Mouse (Mus musculus): ENCODE data around the gene Ipo8.
A peak's percentile ranks its signal among the peaks of the same experiment; 100 is the strongest.

The Ipo8 gene

GRCm38 (mm10) chr6:148830748-148831727 is at the start of gene Ipo8:
TSS of gene Ipo8 (minus strand) at chr6:148831467.
- DNase-seq (ENCODE audit: low spot score in 2 of 2), result peak; percentile 94 to 95

GRCm38 (mm10) chr6:148873911-148874310 is 42.6 kb upstream of the Ipo8 start:
- no peak for DNase-seq (ENCODE audit: low spot score in 2 of 2)

GRCm38 (mm10) chr6:148845629-148846028 is 14.4 kb upstream of the Ipo8 start:
- DNase-seq (ENCODE audit: low spot score in 2 of 2), result no peak

- DNase-seq (ENCODE audit: low spot score in 2 of 2), result no peak
Observed at GRCm38 (mm10) chr6:148841760-148842159, 10.5 kb upstream of the Ipo8 start.

GRCm38 (mm10) chr6:148838460-148838859 is 7.2 kb upstream of the Ipo8 start:
- no peak for DNase-seq (ENCODE audit: low spot score in 2 of 2)

- no peak for DNase-seq (ENCODE audit: low spot score in 2 of 2)
Observed at GRCm38 (mm10) chr6:148831728-148832121, 458 bp upstream of the Ipo8 start.

GRCm38 (mm10) chr6:148830355-148830747 is 916 bp downstream of the Ipo8 start:
- no peak for DNase-seq (ENCODE audit: low spot score in 2 of 2)

GRCm38 (mm10) chr6:148826119-148826518 is 5.1 kb downstream of the Ipo8 start:
- no peak for DNase-seq (ENCODE audit: low spot score in 2 of 2)

- DNase-seq (ENCODE audit: low spot score in 2 of 2), result no peak
Observed at GRCm38 (mm10) chr6:148818624-148819343, 12.5 kb downstream of the Ipo8 start.

- DNase-seq (ENCODE audit: low spot score in 2 of 2), result no peak
Observed at GRCm38 (mm10) chr6:148816751-148817150, 14.5 kb downstream of the Ipo8 start.

- DNase-seq (ENCODE audit: low spot score in 2 of 2), result no peak
Observed at GRCm38 (mm10) chr6:148811117-148811516, 20.1 kb downstream of the Ipo8 start.

GRCm38 (mm10) chr6:148799773-148800172 is 31.5 kb downstream of the Ipo8 start:
- no peak for DNase-seq (ENCODE audit: low spot score in 2 of 2)

- DNase-seq (ENCODE audit: low spot score in 2 of 2), result no peak
Observed at GRCm38 (mm10) chr6:148795145-148795544, 36.1 kb downstream of the Ipo8 start.

- no peak for DNase-seq (ENCODE audit: low spot score in 2 of 2)
Observed at GRCm38 (mm10) chr6:148789010-148789673, 42.1 kb downstream of the Ipo8 start.

GRCm38 (mm10) chr6:148786186-148786585 is 45.1 kb downstream of the Ipo8 start:
- no peak for DNase-seq (ENCODE audit: low spot score in 2 of 2)

- DNase-seq (ENCODE audit: low spot score in 2 of 2), result no peak
Observed at GRCm38 (mm10) chr6:148784418-148784817, 46.8 kb downstream of the Ipo8 start.

GRCm38 (mm10) chr6:148776236-148776635 is 55.0 kb downstream of the Ipo8 start:
- no peak for DNase-seq (ENCODE audit: low spot score in 2 of 2)

- no peak for DNase-seq (ENCODE audit: low spot score in 2 of 2)
Observed at GRCm38 (mm10) chr6:148771423-148771822, 59.8 kb downstream of the Ipo8 start.

- DNase-seq (ENCODE audit: low spot score in 2 of 2), result no peak
Observed at GRCm38 (mm10) chr6:148768419-148768818, 62.8 kb downstream of the Ipo8 start.

- no peak for DNase-seq (ENCODE audit: low spot score in 2 of 2)
Observed at GRCm38 (mm10) chr6:148767228-148767627, 64.0 kb downstream of the Ipo8 start.

GRCm38 (mm10) chr6:148761967-148762712 is 69.1 kb downstream of the Ipo8 start:
- no peak for DNase-seq (ENCODE audit: low spot score in 2 of 2)
